13 mouse cellular contexts compared by ENCODE assay signal in genomic region chr8:87349781-87350181, GRCm38 (mm10).
A peak's percentile ranks its signal among the peaks of the same experiment; 100 is the strongest.
DNase-seq lines count a peak whose midpoint lies in the region; ATAC-seq and TF ChIP-seq lines count a peak whose summit lies in the region.
"Had no signal": no experiment of that assay in that cellular context is flagged by ENCODE, and none has a peak within 500 bp of the region (broad histone marks: within the 10 kb centered on the region; RNA-seq: fewer than 3 reads in every experiment).

No protein-coding gene starts in this region.

- no peak overlapping the region for H3K4me2 ChIP-seq in stomach, postnatal 0 days (replicated peaks; ENCODE audit: low read depth)
- H3K4me2 ChIP-seq in midbrain, embryonic 15.5 days: no peak overlapping the region
- H3K4me2 ChIP-seq: limb, embryonic 12.5 days; midbrain, embryonic 12.5 days had no signal

- WGBS in stomach, postnatal 0 days: 44% methylated on average over 4 of the region's 4 CpGs
- 60% methylated on average over 4 of the region's 4 CpGs for WGBS in midbrain, embryonic 15.5 days

- no peaks in the 10 kb centered on the region for H3K4me1 ChIP-seq in stomach, postnatal 0 days (replicated peaks; ENCODE audit: control insufficient read depth, insufficient read depth)
- H3K4me1 ChIP-seq in midbrain, embryonic 15.5 days: 0 out of 2 replicates have a peak, but pooled peaks cover 9% of the 10 kb centered on the region
- H3K4me1 ChIP-seq: limb, embryonic 12.5 days had no signal

- no peak overlapping the region for H3K4me3 ChIP-seq in stomach, postnatal 0 days (ENCODE audit: low read depth, low read length)
- H3K4me3 ChIP-seq in midbrain, embryonic 15.5 days: no peak overlapping the region
- H3K4me3 ChIP-seq: limb, embryonic 12.5 days; midbrain, embryonic 12.5 days had no signal

- peak; percentile 7 for DNase-seq in heart, postnatal 4 days
- no peak for DNase-seq in heart, adult 9 months (ENCODE audit: low spot score in 2 of 2)
- DNase-seq in testis, postnatal 14 days (ENCODE audit: low spot score): peak; percentile 7
- no peak for DNase-seq in testis, postnatal 10 days (ENCODE audit: low spot score)
- DNase-seq in embryo, embryonic 11.5 days (ENCODE audit: low read depth, low spot score): peak; percentile 24
- peak; percentile 17 for DNase-seq in stomach, postnatal 0 days (ENCODE audit: low spot score)
- DNase-seq in urinary bladder, adult 18-20 months (ENCODE audit: low spot score in 2 of 2): no peak
- DNase-seq: heart, postnatal 36 days; thymus, postnatal 14 days had no signal

- H3K36me3 ChIP-seq in stomach, postnatal 0 days (ENCODE audit: control insufficient read depth, insufficient read depth, low read length): no peaks in the 10 kb centered on the region
- H3K36me3 ChIP-seq in midbrain, embryonic 15.5 days (replicated peaks): no peaks in the 10 kb centered on the region
- H3K36me3 ChIP-seq: limb, embryonic 12.5 days; midbrain, embryonic 12.5 days had no signal

- TF ChIP-seq CTCF in stomach, postnatal 0 days (IDR thresholded peaks at IDR 0.05; ENCODE audit: low read depth): no peak

- no peak for ATAC-seq in stomach, postnatal 0 days (ENCODE audit: low FRiP score, low TSS enrichment)
- ATAC-seq in midbrain, embryonic 15.5 days (replicated peaks): no peak
- ATAC-seq: forebrain, embryonic 16.5 days had no signal

- TF ChIP-seq EP300 in stomach, postnatal 0 days (optimal IDR thresholded peaks at IDR 0.05): no peak

- H3K27ac ChIP-seq in stomach, postnatal 0 days (replicated peaks): no peak overlapping the region
- H3K27ac ChIP-seq in midbrain, embryonic 15.5 days: no peak overlapping the region
- H3K27ac ChIP-seq: limb, embryonic 12.5 days; midbrain, embryonic 12.5 days had no signal

- no peak overlapping the region for H3K9ac ChIP-seq in stomach, postnatal 0 days (ENCODE audit: low read length)
- H3K9ac ChIP-seq in midbrain, embryonic 15.5 days: no peak overlapping the region
- H3K9ac ChIP-seq: limb, embryonic 12.5 days; midbrain, embryonic 12.5 days had no signal

- H3K9me3 ChIP-seq in stomach, postnatal 0 days (ENCODE audit: control insufficient read depth, low read length): no peaks in the 10 kb centered on the region
- H3K9me3 ChIP-seq in midbrain, embryonic 15.5 days: no peaks in the 10 kb centered on the region
- H3K9me3 ChIP-seq: limb, embryonic 12.5 days; midbrain, embryonic 12.5 days had no signal

- H3K27me3 ChIP-seq in stomach, postnatal 0 days (ENCODE audit: control insufficient read depth, insufficient read depth, low read length): no peaks in the 10 kb centered on the region
- H3K27me3 ChIP-seq in midbrain, embryonic 15.5 days (replicated peaks): no peaks in the 10 kb centered on the region
- H3K27me3 ChIP-seq: limb, embryonic 12.5 days; midbrain, embryonic 12.5 days had no signal

Comparison
In these comparisons a context has a peak if more than half of its experiments do, and no peak if none do; other contexts are left out.
1. DNase-seq: peak in heart, postnatal 4 days (single experiment), testis, postnatal 14 days (single experiment), embryo, embryonic 11.5 days (single experiment) and stomach, postnatal 0 days (single experiment); none in heart, adult 9 months (0 of 2), testis, postnatal 10 days (single experiment) and urinary bladder, adult 18-20 months (0 of 2).